Mouse (Mus musculus) limb, embryonic 14.5 days (tissue): Measurements from ENCODE around the gene Fgf23. TPM values are rescaled to one million over a fixed set of nuclear protein-coding genes. Genes with fewer than 3 reads are reported as not detected.

Experiments used
- ATAC-seq: fragments of 200-750 bp; cut with Nextera tagmentation; 2 replicates; pipeline ENCODE4 v1.8.0; 2017; ENCODE audit warnings: low read depth, moderate number of reproducible peaks, moderate TSS enrichment; ENCODE audit not compliant: low FRiP score
- DNase-seq: peaks from one replicate; pipeline ENCODE4 v3.0.0-alpha.2; 2015; ENCODE audit warnings: low spot score
- H3K27ac ChIP-seq: fragments of 300-500 bp; sonication (generic); replicated peaks from 2 replicates; pipeline ENCODE4 v1.5.1; 2014; ENCODE audit warnings: low read depth, mild to moderate bottlenecking, low read length, moderate library complexity, mixed read lengths
- H3K27me3 ChIP-seq: fragments of 300-500 bp; sonication (generic); 2 replicates; pipeline ENCODE4 v1.6.1; 2014; ENCODE audit warnings: low read length, mixed read lengths; ENCODE audit not compliant: control insufficient read depth, insufficient read depth
- H3K36me3 ChIP-seq: fragments of 300-500 bp; sonication (generic); 2 replicates; pipeline ENCODE4 v1.6.1; 2014; ENCODE audit warnings: mild to moderate bottlenecking, low read length, moderate library complexity, mixed read lengths; ENCODE audit not compliant: control insufficient read depth, insufficient read depth
- H3K4me1 ChIP-seq: fragments of 300-500 bp; sonication (generic); 2 replicates; pipeline ENCODE4 v1.6.1; 2014; ENCODE audit warnings: antibody characterized with exemption, low read length, mixed read lengths; ENCODE audit not compliant: control insufficient read depth, insufficient read depth
- H3K4me2 ChIP-seq: fragments of 300-500 bp; sonication (generic); replicated peaks from 2 replicates; pipeline ENCODE4 v1.6.1; 2014; ENCODE audit warnings: low read depth, mild to moderate bottlenecking, low read length, moderate library complexity; ENCODE audit not compliant: severe bottlenecking
- H3K4me3 ChIP-seq: fragments of 300-500 bp; sonication (generic); replicated peaks from 2 replicates; pipeline ENCODE4 v1.5.1; 2014; ENCODE audit warnings: low read length
- H3K9ac ChIP-seq: fragments of 300-500 bp; sonication (generic); 2 replicates; pipeline ENCODE4 v1.6.1; 2014; ENCODE audit warnings: mild to moderate bottlenecking, low read depth, low read length, moderate library complexity; ENCODE audit not compliant: severe bottlenecking
- H3K9me3 ChIP-seq: fragments of 300-500 bp; sonication (generic); 2 replicates; pipeline ENCODE4 v1.6.1; 2016; ENCODE audit warnings: low read length; ENCODE audit not compliant: control insufficient read depth
- POLR2A ChIP-seq: fragments of 200-500 bp; IDR thresholded peaks from 2 replicates; pipeline ENCODE4 v1.8.0; 2012; ENCODE audit warnings: inconsistent platforms, mild to moderate bottlenecking, moderate library complexity, borderline replicate concordance; ENCODE audit not compliant: insufficient read depth, insufficient read length; ENCODE audit errors: extremely low read depth
- WGBS: fragments of 180-500 bp; shearing (Covaris S2); extraction: QIAGEN DNeasy Blood & Tissue Kit; methylation state at CpG from one replicate; pipeline ENCODE4 v1.1.7; 2014; 5-methylcytosine and 5-hydroxymethylcytosine counted together
- polyA plus RNA-seq, 2 experiments: library from polyadenylated mRNA; depleted of rRNA in 1 of 2; stranded (reverse) in 1 of 2; unstranded in 1 of 2; fragments of >200 nt; fragmentation: Nextera tagmentation in 1 of 2; extraction: Ambion mirVana in 1 of 2; gene quantifications; 2 replicates each; pipeline versions ENCODE4 v1.2.1 to v1.2.3; 2012 to 2014

Fgf23 gene
- polyA plus RNA-seq, 2 experiments = 0.24 TPM; not detected in 1

DNA sequence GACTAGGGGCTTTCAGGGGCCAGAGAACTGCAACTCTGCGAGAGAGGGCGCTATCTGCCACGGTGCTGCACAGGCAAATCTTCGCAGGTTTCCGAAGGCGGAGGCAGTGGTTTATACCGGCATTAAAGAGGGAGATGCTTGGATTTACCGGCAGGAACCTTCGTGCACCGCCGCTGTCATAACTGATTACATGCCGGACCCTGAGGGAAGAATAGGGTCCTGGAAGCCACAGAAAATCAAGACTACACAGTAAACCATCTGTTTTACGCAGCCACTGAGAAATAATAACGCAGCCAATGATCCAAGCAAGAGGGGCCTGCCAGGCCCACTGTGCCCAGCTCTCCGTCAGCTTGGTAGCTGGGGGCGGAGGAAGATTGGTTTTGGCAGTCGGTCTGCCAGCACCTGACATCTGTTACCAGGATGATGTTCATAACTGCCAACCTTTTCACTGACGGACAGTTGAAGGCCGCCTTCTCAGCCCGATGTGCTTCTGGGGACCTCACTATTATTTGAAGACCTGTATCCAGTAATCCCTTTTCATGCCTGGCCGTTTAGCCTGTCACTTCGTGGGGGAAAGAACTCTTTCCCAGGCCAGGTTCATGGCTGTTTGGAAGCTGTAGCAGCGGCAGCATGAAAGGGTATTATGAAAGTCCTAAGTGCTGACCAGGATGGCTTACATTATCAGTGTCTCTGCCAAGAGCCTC lies 42.2 kb downstream of the Fgf23 start:
- no peaks in the 10 kb centered on the region for H3K36me3 ChIP-seq
- H3K9ac ChIP-seq = no peak overlapping the region
- no peaks in the 10 kb centered on the region for H3K27me3 ChIP-seq
- H3K9me3 ChIP-seq = no peaks in the 10 kb centered on the region
- no peak for TF ChIP-seq POLR2A
- H3K4me3 ChIP-seq = no peak overlapping the region
- ATAC-seq (no peak), DNase-seq (no peak)
- H3K4me2 ChIP-seq = no peak overlapping the region
- WGBS = 62% methylated on average over 23 of the region's 23 CpGs
- no peak overlapping the region for H3K27ac ChIP-seq
- H3K4me1 ChIP-seq = no peaks in the 10 kb centered on the region

DNA sequence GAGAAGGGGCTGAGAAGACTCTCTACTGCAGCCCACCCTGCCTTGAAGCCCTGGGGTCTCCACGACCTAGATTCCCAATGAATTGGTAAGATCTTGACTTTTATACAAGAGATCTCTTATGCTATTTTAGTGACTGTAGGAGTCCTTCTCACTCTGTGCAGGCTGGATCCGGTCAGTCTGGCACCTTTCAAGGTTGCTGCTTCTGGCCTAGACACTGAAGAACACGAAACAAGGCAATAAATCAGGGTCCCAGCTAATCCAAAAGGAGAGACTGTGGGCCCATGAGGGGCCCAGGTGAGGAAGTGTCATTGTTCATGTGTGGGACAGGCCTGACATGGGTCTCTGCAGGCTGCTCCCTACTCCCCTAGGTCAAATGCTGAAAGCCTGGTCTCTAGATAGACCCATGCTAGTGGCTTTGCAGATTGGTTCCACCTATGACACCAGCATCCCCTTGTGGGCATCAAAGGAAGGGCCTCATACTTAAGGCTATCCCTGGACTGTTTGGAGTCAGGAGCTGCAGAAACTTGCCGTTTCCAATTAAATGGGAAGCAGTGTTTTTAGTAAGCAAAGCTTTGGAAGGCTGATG lies 49.6 kb downstream of the Fgf23 start:
- Histone ChIP-seq H3K9me3 (no peaks in the 10 kb centered on the region), H3K4me2 (no peak overlapping the region), H3K4me1 (no peaks in the 10 kb centered on the region), H3K27me3 (no peaks in the 10 kb centered on the region), H3K27ac (no peak overlapping the region), H3K4me3 (no peak overlapping the region), H3K36me3 (peaks cover 13% of the 10 kb centered on the region), H3K9ac (no peak overlapping the region)
- WGBS = 72% methylated on average over 4 of the region's 4 CpGs
- TF ChIP-seq POLR2A = no peak
- no peak for DNase-seq
- no peak for ATAC-seq

- no peaks in the 10 kb centered on the region for H3K27me3 ChIP-seq
- no peak overlapping the region for H3K27ac ChIP-seq
- H3K4me2 ChIP-seq = no peak overlapping the region
- DNase-seq = no peak
- TF ChIP-seq POLR2A = no peak
- no peaks in the 10 kb centered on the region for H3K9me3 ChIP-seq
- H3K9ac ChIP-seq = no peak overlapping the region
- H3K36me3 ChIP-seq = peaks cover 20% of the 10 kb centered on the region
- no peak for ATAC-seq
- no peaks in the 10 kb centered on the region for H3K4me1 ChIP-seq
- 87% methylated on average over 5 of the region's 5 CpGs for WGBS
- no peak overlapping the region for H3K4me3 ChIP-seq
Measured at GRCm38 (mm10) chr6:127122996-127123395, 50.3 kb downstream of the Fgf23 start.

DNA sequence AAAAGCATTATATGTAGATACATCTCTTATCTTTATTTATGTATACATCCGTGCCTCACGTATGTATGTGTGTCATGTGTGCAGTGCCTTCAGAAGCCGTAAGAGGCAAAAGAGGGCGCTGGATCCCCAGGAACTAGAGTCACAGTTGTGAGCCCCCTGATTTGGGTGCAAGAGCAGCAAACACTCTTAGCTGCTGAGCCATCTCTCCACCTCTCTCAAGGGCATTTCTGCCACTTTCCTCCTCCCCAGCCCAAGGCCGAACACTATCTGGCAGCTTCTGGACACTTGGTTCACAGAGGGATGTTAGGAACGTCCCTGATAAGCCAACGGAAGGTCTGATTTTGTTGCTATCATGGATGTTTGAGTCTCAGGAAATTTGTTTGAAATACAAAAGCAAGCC lies 50.8 kb downstream of the Fgf23 start:
- Histone ChIP-seq H3K9ac (no peak overlapping the region), H3K4me2 (no peak overlapping the region), H3K27ac (no peak overlapping the region), H3K4me1 (no peaks in the 10 kb centered on the region), H3K9me3 (no peaks in the 10 kb centered on the region), H3K4me3 (no peak overlapping the region), H3K27me3 (no peaks in the 10 kb centered on the region), H3K36me3 (peaks cover 25% of the 10 kb centered on the region)
- WGBS = 86% methylated on average over 7 of the region's 7 CpGs
- ATAC-seq (no peak), DNase-seq (no peak)
- TF ChIP-seq POLR2A = no peak

GRCm38 (mm10) chr6:127129659-127130058 lies 57.0 kb downstream of the Fgf23 start:
- no peak overlapping the region for H3K27ac ChIP-seq
- H3K36me3 ChIP-seq = peaks cover 86% of the 10 kb centered on the region
- no peaks in the 10 kb centered on the region for H3K4me1 ChIP-seq
- no peaks in the 10 kb centered on the region for H3K9me3 ChIP-seq
- no peak for ATAC-seq
- WGBS = 94% methylated on average over 14 of the region's 14 CpGs
- H3K9ac ChIP-seq = no peak overlapping the region
- no peak overlapping the region for H3K4me3 ChIP-seq
- H3K4me2 ChIP-seq = no peak overlapping the region
- no peak for TF ChIP-seq POLR2A
- DNase-seq = no peak
- no peaks in the 10 kb centered on the region for H3K27me3 ChIP-seq
